Mouse (Mus musculus) testis, adult 2 months (tissue): ENCODE data around the gene Ddx39.

Experiments used
- CTCF ChIP-seq: fragments of 200-500 bp; IDR thresholded peaks from 2 replicates; pipeline ENCODE4 v1.5.1; 2012; ENCODE audit warnings: low read depth, mild to moderate bottlenecking, inconsistent platforms, low read length, moderate library complexity; ENCODE audit not compliant: control insufficient read depth, insufficient read depth, insufficient replicate concordance
- POLR2A ChIP-seq: fragments of 200-500 bp; IDR thresholded peaks from 2 replicates; pipeline ENCODE4 v1.6.1; 2012; ENCODE audit warnings: low read depth, mild to moderate bottlenecking, inconsistent platforms, low read length, moderate library complexity; ENCODE audit not compliant: control insufficient read depth

- TF ChIP-seq CTCF = no peak
- TF ChIP-seq POLR2A = peak; percentile 65
Observed at GRCm38 (mm10) chr8:83698661-83699453, 16.1 kb upstream of the Ddx39 start, which contains the start of gene Pkn1.
